ENCODE assay signal across 8 mouse cellular contexts in genomic region chr7:44860576-44861428, GRCm38 (mm10). TPM values are rescaled to one million over a fixed set of nuclear protein-coding genes. Genes with fewer than 3 reads are reported as not detected.
DNase-seq lines count a peak whose midpoint lies in the region; ATAC-seq and TF ChIP-seq lines count a peak whose summit lies in the region.

No protein-coding gene starts in this region.

- peak overlapping the region; percentile 40; the same call in 1 of the 2 replicates for H3K27ac ChIP-seq in gastrocnemius, adult 2 months
- H3K27ac ChIP-seq in kidney, embryonic 15.5 days = peak overlapping the region; percentile 75

- peaks cover 51% of the 10 kb centered on the region for H3K4me1 ChIP-seq in kidney, embryonic 15.5 days

- H3K4me3 ChIP-seq in gastrocnemius, adult 2 months = no peak overlapping the region
- H3K4me3 ChIP-seq in kidney, embryonic 15.5 days (replicated peaks) = peak overlapping the region; percentile 13; the same call in 1 of the 2 replicates

- peak; percentile 20; the same call in 1 of the 2 replicates for ATAC-seq in kidney, embryonic 15.5 days (replicated peaks; ENCODE audit: low FRiP score)
- no peak for ATAC-seq in activated CD4-positive, CD25-positive, alpha-beta regulatory T cell, adult 4 months

- TF ChIP-seq CTCF in gastrocnemius, adult 2 months (IDR thresholded peaks at IDR 0.05) = peak; percentile 93; the same call in 1 of the 2 replicates

- no peaks in the 10 kb centered on the region for H3K9me3 ChIP-seq in kidney, embryonic 15.5 days (replicated peaks)

- intact Hi-C loops in gastrocnemius, adult 2 months (cut with DNase I) = no loop called here

- peak; percentile 66 for DNase-seq in 416B (ENCODE audit: low read depth)
- peak; percentile 48 to 58 for DNase-seq in CD8-positive naive resting alpha-beta T cell, adult 2 months (ENCODE audit: low read depth in 2 of 2, low spot score in 2 of 2)
- peak; percentile 88 to 90 for DNase-seq in cerebellum, postnatal 10 days
- DNase-seq in gastrocnemius, adult 2 months = peak; percentile 83
- peak; percentile 78 for DNase-seq in lung, postnatal 14 days
- peak; percentile 88 for DNase-seq in retina, postnatal 1 day

- no peak overlapping the region for H3K9ac ChIP-seq in kidney, embryonic 15.5 days

- no peaks in the 10 kb centered on the region for H3K27me3 ChIP-seq in kidney, embryonic 15.5 days

- 0 out of 2 replicates have a peak overlapping the region, but pooled peaks have one; percentile 12 for H3K4me2 ChIP-seq in kidney, embryonic 15.5 days

- peaks cover 61% of the 10 kb centered on the region for H3K36me3 ChIP-seq in kidney, embryonic 15.5 days

- 55% methylated on average over 22 of the region's 22 CpGs for WGBS in kidney, embryonic 15.5 days

RNA-seq across cellular contexts. Expression of gene Pnkp, which starts 3.9 kb away (rescaled TPM):
- total RNA-seq in gastrocnemius, adult 2 months (2021) = 10 to 100 TPM; 19.4 to 21.2 TPM
- 31.1 and 33.6 TPM in 2 replicates for polyA plus RNA-seq in kidney, embryonic 15.5 days (2015; fragmentation: Nextera tagmentation; extraction: Ambion mirVana)
- 10 to 100 TPM; 41.4 to 48.8 TPM for polyA plus RNA-seq in activated CD4-positive, CD25-positive, alpha-beta regulatory T cell, adult 4 months (2017; shearing (Covaris generic))

RNA-seq across cellular contexts. Expression of gene Ptov1, which starts 8.8 kb away (rescaled TPM):
- total RNA-seq in gastrocnemius, adult 2 months (2021) = 100 to 1,000 TPM; 126 to 137 TPM
- polyA plus RNA-seq in kidney, embryonic 15.5 days (2015; fragmentation: Nextera tagmentation; extraction: Ambion mirVana) = 411 and 437 TPM in 2 replicates
- polyA plus RNA-seq in activated CD4-positive, CD25-positive, alpha-beta regulatory T cell, adult 4 months (2017; shearing (Covaris generic)) = 1 to 10 TPM; 1.3 to 2.3 TPM

RNA-seq across cellular contexts. Expression of gene Tbc1d17, which starts 11.9 kb away (rescaled TPM):
- total RNA-seq in gastrocnemius, adult 2 months (2021) = 10 to 100 TPM; 40.8 to 56.4 TPM
- polyA plus RNA-seq in kidney, embryonic 15.5 days (2015; fragmentation: Nextera tagmentation; extraction: Ambion mirVana) = 76.8 and 81.0 TPM in 2 replicates
- polyA plus RNA-seq in activated CD4-positive, CD25-positive, alpha-beta regulatory T cell, adult 4 months (2017; shearing (Covaris generic)) = 10 to 100 TPM; 41.0 to 63.7 TPM

RNA-seq across cellular contexts. Expression of gene Akt1s1, which starts 12.0 kb away (rescaled TPM):
- 100 to 1,000 TPM; 128 to 137 TPM for total RNA-seq in gastrocnemius, adult 2 months (2021)
- polyA plus RNA-seq in kidney, embryonic 15.5 days (2015; fragmentation: Nextera tagmentation; extraction: Ambion mirVana) = 108 and 118 TPM in 2 replicates
- 1 to 10 TPM; 3.0 to 4.7 TPM for polyA plus RNA-seq in activated CD4-positive, CD25-positive, alpha-beta regulatory T cell, adult 4 months (2017; shearing (Covaris generic))

RNA-seq across cellular contexts. Expression of gene Med25, which starts 31.7 kb away (rescaled TPM):
- 10 to 100 TPM; 53.1 to 68.5 TPM for total RNA-seq in gastrocnemius, adult 2 months (2021)
- 103 and 126 TPM in 2 replicates for polyA plus RNA-seq in kidney, embryonic 15.5 days (2015; fragmentation: Nextera tagmentation; extraction: Ambion mirVana)
- polyA plus RNA-seq in activated CD4-positive, CD25-positive, alpha-beta regulatory T cell, adult 4 months (2017; shearing (Covaris generic)) = 10 to 100 TPM; 12.2 to 20.1 TPM

Comparison
In these comparisons a context has a peak if more than half of its experiments do, and no peak if none do; other contexts are left out.
1. RNA of gene Ptov1, which starts 8.8 kb away (polyA plus RNA-seq): 411 to 437 TPM in kidney, embryonic 15.5 days; 1.3 to 2.3 TPM in activated CD4-positive, CD25-positive, alpha-beta regulatory T cell, adult 4 months; every median in the first group is over 100 times any median in the second.
2. Peak in every context shown above with its lines, with median percentiles within 50 percentile points of each other: DNase-seq.